Mouse (Mus musculus) hindbrain, embryonic 16.5 days (tissue): ENCODE measurements at regions not wholly inside any gene's neighbourhood (a gene's known extent, or its start where the extent isn't known, plus 50 kb on each side); places are given as distances from the start of the nearest gene placed in this dataset.

ENCODE experiments used
- ATAC-seq: fragments of 200-750 bp; cut with Nextera tagmentation; 2 replicates; pipeline ENCODE4 v1.8.0; 2017; ENCODE audit warnings: moderate TSS enrichment, moderate library complexity
- H3K27ac ChIP-seq: fragments of 300-500 bp; sonication (generic); 2 replicates; pipeline ENCODE4 v1.5.1; 2014; ENCODE audit warnings: low read depth, mild to moderate bottlenecking, control low read depth, low read length, moderate library complexity
- H3K27me3 ChIP-seq: fragments of 300-500 bp; sonication (generic); replicated peaks from 2 replicates; pipeline ENCODE4 v1.6.1; 2014; ENCODE audit warnings: low read length; ENCODE audit not compliant: control insufficient read depth, insufficient read depth
- H3K36me3 ChIP-seq: fragments of 300-500 bp; sonication (generic); 2 replicates; pipeline ENCODE4 v1.6.1; 2014; ENCODE audit warnings: mild to moderate bottlenecking, low read length, moderate library complexity, mixed read lengths; ENCODE audit not compliant: control insufficient read depth, insufficient read depth
- H3K4me1 ChIP-seq: fragments of 300-500 bp; sonication (generic); 2 replicates; pipeline ENCODE4 v1.6.1; 2014; ENCODE audit warnings: low read depth, low read length; ENCODE audit not compliant: control insufficient read depth, insufficient read depth
- H3K4me2 ChIP-seq: fragments of 300-500 bp; sonication (generic); 2 replicates; pipeline ENCODE4 v1.6.1; 2014; ENCODE audit warnings: mild to moderate bottlenecking, low read length, control low read depth, moderate library complexity
- H3K4me3 ChIP-seq: fragments of 300-500 bp; sonication (generic); 2 replicates; pipeline ENCODE4 v1.5.1; 2014; ENCODE audit warnings: mild to moderate bottlenecking, low read length, control low read depth, moderate library complexity
- H3K9ac ChIP-seq: fragments of 300-500 bp; sonication (generic); 2 replicates; pipeline ENCODE4 v1.6.1; 2014; ENCODE audit warnings: low read depth, mild to moderate bottlenecking, control low read depth, low read length, moderate library complexity
- H3K9me3 ChIP-seq: fragments of 300-500 bp; sonication (generic); 2 replicates; pipeline ENCODE4 v1.6.1; 2014; ENCODE audit warnings: mild to moderate bottlenecking, low read length, moderate library complexity; ENCODE audit not compliant: control insufficient read depth
- WGBS: fragments of 180-500 bp; shearing (Covaris S2); extraction: QIAGEN DNeasy Blood & Tissue Kit; methylation state at CpG from one replicate; pipeline ENCODE4 v1.1.7; 2014; 5-methylcytosine and 5-hydroxymethylcytosine counted together

DNA sequence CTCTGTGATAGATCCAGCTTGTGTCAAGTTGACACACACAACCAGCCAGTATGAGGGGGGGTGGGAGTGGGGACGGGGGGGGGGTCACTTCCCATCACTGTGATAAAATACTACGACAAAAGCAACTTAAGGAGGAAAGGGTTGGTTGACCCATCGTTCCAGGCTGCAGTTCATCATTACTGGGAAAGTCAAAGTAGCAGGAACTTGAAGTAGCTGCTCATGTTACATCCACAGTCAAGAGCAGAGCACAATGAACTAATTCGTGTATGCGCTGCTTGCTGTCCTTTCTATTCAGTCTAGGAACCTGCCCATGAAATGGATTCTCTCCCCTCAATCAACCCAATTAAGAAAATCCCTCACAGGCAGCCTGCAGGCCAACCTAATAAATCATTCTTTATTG lies 88.8 kb upstream of the Cxcl12 start:
- Histone ChIP-seq H3K9me3 (no peaks in the 10 kb centered on the region), H3K4me1 (no peaks in the 10 kb centered on the region), H3K27me3 (no peaks in the 10 kb centered on the region), H3K9ac (no peak overlapping the region), H3K27ac (no peak overlapping the region), H3K4me2 (no peak overlapping the region), H3K4me3 (no peak overlapping the region), H3K36me3 (no peaks in the 10 kb centered on the region)
- no peak for ATAC-seq
- 59% methylated on average over 5 of the region's 5 CpGs for WGBS

DNA sequence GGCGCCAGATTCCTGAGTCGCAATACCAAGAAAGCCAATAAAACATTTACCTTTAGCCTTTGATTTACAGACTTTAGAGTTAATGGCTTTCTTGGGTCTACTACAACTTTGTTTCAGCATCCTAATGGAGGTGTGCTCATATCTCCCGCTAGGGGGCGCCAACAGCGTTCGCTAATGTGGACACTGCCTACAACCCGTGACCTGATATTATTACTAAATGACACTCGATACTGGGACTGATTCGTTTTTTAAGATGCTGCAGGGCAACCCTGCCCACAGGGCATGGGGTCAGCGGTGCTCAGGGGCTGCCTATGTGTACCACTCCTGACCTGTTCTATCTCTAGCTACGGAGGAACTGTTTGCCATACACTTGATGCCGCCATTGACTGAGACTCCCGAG lies 87.4 kb upstream of the Cxcl12 start:
- no peaks in the 10 kb centered on the region for H3K27me3 ChIP-seq
- 50% methylated on average over 13 of the region's 13 CpGs for WGBS
- no peak overlapping the region for H3K9ac ChIP-seq
- no peak overlapping the region for H3K4me3 ChIP-seq
- H3K36me3 ChIP-seq = no peaks in the 10 kb centered on the region
- 0 out of 2 replicates have a peak, but pooled peaks cover 3% of the 10 kb centered on the region for H3K4me1 ChIP-seq
- H3K9me3 ChIP-seq = no peaks in the 10 kb centered on the region
- no peak overlapping the region for H3K4me2 ChIP-seq
- no peak for ATAC-seq
- no peak overlapping the region for H3K27ac ChIP-seq

DNA sequence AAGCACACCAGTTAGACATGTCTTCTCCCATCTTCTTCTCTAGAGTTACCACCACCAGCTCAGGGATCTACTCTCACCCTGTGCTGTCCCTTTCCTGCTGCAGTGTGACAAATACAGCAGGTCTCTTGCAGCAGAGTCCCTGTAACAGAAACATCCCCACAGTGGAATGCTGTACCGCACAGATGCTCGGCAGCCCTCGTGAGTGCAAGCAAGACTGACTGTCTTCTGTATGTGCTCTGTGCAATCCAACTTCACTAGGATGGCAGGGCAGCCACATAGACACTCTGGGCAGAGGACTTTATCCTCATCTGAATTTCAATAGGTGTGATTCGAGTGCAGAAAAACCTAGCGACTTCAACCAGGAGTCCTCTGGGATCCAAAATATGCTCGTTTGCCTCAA lies 84.1 kb upstream of the Cxcl12 start:
- Histone ChIP-seq H3K9me3 (no peaks in the 10 kb centered on the region), H3K4me3 (no peak overlapping the region), H3K27ac (no peak overlapping the region), H3K36me3 (no peaks in the 10 kb centered on the region), H3K9ac (no peak overlapping the region), H3K27me3 (no peaks in the 10 kb centered on the region), H3K4me2 (0 out of 2 replicates have a peak overlapping the region, but pooled peaks have one; percentile 2), H3K4me1 (0 out of 2 replicates have a peak, but pooled peaks cover 3% of the 10 kb centered on the region)
- ATAC-seq = no peak
- 58% methylated on average over 6 of the region's 6 CpGs for WGBS

DNA sequence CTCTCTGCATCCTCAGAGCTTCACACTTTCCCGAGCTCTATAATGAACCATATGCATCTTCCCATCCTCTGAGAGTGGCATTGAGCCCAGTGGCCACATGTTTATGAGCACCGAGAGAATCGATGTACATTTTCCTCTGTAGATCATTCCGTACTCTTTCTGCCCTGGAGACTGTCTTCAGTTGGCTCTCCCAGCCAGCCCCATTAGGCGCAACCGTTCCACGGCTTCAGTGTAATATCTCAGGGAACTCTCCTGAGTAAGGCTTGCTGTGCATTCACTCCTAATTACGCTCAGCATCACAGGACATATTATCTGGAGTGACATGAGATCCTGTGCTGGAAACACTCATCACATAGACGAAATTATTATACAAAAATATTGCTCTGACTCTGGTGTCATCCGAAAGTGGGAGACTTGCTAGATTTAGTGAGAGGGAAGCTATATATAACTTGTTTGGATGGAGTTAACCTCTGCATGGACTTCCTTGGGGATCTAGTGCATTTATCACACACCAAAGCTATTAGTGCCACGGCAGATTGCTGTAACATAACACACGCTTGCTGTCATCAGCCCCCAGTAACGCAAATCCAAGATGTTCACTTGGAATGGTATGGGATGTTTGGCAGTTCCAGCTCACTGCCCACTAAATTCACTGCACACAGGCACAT lies 83.4 kb upstream of the Cxcl12 start:
- Histone ChIP-seq H3K9ac (no peak overlapping the region), H3K9me3 (no peaks in the 10 kb centered on the region), H3K27ac (no peak overlapping the region), H3K4me1 (0 out of 2 replicates have a peak, but pooled peaks cover 3% of the 10 kb centered on the region), H3K4me3 (no peak overlapping the region), H3K36me3 (no peaks in the 10 kb centered on the region), H3K27me3 (no peaks in the 10 kb centered on the region), H3K4me2 (no peak overlapping the region; the same call in 1 of the 2 replicates)
- ATAC-seq = peak; percentile 42; the same call in 1 of the 2 replicates
- WGBS = 55% methylated on average over 13 of the region's 13 CpGs

DNA sequence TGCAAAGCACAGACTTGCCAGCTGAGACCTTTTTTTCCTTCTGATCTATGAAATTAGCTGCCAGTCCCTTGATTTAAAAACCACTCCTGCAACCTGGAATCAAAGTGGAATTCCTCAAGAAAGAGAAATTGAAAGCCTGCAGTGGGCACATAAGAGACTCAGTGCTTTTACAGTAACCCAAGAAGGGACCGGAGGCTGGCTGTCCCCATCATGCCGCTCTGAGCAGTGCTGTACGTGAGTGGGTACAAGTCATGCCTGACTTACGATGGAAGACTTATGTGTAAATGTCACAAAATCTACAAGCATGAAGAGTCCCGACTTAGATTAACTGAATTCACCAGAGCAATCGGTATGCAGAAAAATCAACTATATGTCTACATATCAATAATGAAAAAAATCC lies 73.6 kb upstream of the Cxcl12 start:
- Histone ChIP-seq H3K4me3 (no peak overlapping the region), H3K4me1 (no peaks in the 10 kb centered on the region), H3K9ac (no peak overlapping the region), H3K27ac (no peak overlapping the region), H3K36me3 (no peaks in the 10 kb centered on the region), H3K4me2 (no peak overlapping the region), H3K9me3 (no peaks in the 10 kb centered on the region), H3K27me3 (no peaks in the 10 kb centered on the region)
- 87% methylated on average over 6 of the region's 6 CpGs for WGBS
- ATAC-seq = no peak

DNA sequence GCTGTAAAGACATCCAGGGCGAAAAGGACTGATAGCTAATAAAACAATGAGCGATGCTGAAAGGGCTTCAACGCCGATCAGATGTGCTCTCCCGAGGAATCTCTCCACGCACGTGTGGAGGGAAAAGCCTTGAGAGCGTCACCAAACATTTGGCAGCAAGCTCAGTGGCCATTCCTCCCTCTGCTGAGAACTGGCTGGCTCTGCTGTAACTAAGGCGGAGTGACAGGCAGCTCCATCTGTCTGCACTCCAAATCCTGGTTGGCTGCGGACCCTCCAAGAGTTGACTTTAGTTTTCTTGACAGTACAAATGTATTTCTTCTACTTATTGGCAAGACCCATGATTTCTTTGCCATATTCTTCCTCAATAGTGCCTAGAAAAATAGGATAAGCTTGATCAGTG lies 68.5 kb upstream of the Cxcl12 start:
- ATAC-seq = no peak
- H3K4me2 ChIP-seq = no peak overlapping the region
- no peak overlapping the region for H3K9ac ChIP-seq
- H3K9me3 ChIP-seq = no peaks in the 10 kb centered on the region
- H3K27me3 ChIP-seq = no peaks in the 10 kb centered on the region
- no peak overlapping the region for H3K4me3 ChIP-seq
- no peak overlapping the region for H3K27ac ChIP-seq
- 66% methylated on average over 10 of the region's 10 CpGs for WGBS
- no peaks in the 10 kb centered on the region for H3K36me3 ChIP-seq
- H3K4me1 ChIP-seq = no peaks in the 10 kb centered on the region

DNA sequence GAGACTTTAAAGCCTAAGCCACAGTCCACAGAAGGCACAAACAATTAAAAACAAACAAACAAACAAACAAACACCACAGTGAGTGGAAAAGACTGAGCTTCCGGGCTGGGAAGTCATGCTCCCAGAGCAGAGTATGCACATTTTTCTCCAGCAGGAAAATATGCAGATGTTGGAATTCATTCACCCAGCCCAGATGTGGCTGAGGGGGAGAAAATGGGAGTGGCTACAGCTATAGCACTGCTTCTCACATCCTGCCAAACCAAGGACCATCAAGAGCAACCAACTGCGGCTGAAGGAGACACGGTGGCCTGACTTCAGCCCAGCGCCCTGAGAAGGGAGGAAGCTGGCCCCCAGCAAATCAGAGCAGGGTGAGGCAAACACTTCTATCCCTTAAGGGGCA lies 65.6 kb upstream of the Cxcl12 start:
- H3K4me3 ChIP-seq = no peak overlapping the region
- no peak overlapping the region for H3K9ac ChIP-seq
- 67% methylated on average over 4 of the region's 4 CpGs for WGBS
- no peak for ATAC-seq
- H3K9me3 ChIP-seq = no peaks in the 10 kb centered on the region
- H3K4me1 ChIP-seq = no peaks in the 10 kb centered on the region
- H3K36me3 ChIP-seq = no peaks in the 10 kb centered on the region
- no peaks in the 10 kb centered on the region for H3K27me3 ChIP-seq
- H3K27ac ChIP-seq = no peak overlapping the region
- H3K4me2 ChIP-seq = no peak overlapping the region

DNA sequence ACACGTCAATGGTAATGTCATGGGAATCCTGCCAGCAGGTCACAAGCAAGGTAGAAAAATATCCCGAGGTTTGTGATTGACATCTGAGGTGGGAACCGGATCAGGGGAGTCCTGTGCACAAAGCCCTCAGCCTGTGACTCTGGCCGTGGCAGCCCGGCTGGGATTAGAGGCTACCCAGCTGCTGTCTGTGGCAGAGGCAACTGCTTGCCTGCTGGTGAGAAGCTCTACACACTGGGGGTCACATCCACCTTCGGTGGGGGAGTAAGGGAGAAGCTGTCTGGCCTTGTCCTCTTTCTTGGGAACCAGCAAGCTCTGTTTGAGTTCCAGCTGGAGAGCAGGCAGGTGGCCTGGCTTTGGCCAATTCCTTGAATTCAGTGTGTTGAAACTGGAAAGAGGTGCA lies 64.3 kb upstream of the Cxcl12 start:
- 60% methylated on average over 6 of the region's 6 CpGs for WGBS
- Histone ChIP-seq H3K9me3 (no peaks in the 10 kb centered on the region), H3K27me3 (no peaks in the 10 kb centered on the region), H3K36me3 (no peaks in the 10 kb centered on the region), H3K27ac (no peak overlapping the region), H3K9ac (no peak overlapping the region), H3K4me3 (no peak overlapping the region), H3K4me2 (no peak overlapping the region), H3K4me1 (no peaks in the 10 kb centered on the region)
- no peak for ATAC-seq

DNA sequence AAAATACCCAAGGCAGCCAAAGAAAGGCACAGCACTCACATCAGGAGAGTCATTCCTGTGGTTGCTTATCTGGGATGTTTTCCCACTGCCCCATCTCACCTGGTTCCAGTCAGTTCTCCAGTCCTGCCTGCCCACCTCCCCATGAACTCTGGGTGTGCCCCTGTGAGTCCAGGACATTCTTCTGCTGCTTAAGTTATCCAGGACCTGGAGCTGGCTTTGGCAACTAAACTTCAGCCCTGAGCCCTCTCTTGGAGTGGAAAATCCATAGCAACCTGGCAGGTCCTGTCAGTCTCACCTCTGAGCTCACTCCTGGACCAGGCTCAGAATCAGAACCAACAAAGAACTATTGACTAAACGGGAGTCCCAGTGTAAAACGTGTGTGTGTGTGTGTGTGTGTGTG lies 63.9 kb upstream of the Cxcl12 start:
- H3K27me3 ChIP-seq = no peaks in the 10 kb centered on the region
- no peak for ATAC-seq
- H3K36me3 ChIP-seq = no peaks in the 10 kb centered on the region
- H3K4me1 ChIP-seq = no peaks in the 10 kb centered on the region
- H3K27ac ChIP-seq = no peak overlapping the region
- no peak overlapping the region for H3K4me2 ChIP-seq
- H3K9ac ChIP-seq = no peak overlapping the region
- H3K4me3 ChIP-seq = no peak overlapping the region
- H3K9me3 ChIP-seq = no peaks in the 10 kb centered on the region
- WGBS = 57% methylated on average over 2 of the region's 2 CpGs
